Mouse (Mus musculus) neural tube, embryonic 13.5 days (tissue): Measurements from ENCODE around the gene Fam20a. TPM values are rescaled to one million over a fixed set of nuclear protein-coding genes. Genes with fewer than 3 reads are reported as not detected.

Experiments used
- ATAC-seq: fragments of 200-750 bp; cut with Nextera tagmentation; 2 replicates; pipeline ENCODE4 v1.8.0; 2017; ENCODE audit warnings: low read depth, mild to moderate bottlenecking, moderate TSS enrichment, moderate library complexity
- H3K27ac ChIP-seq: fragments of 300-500 bp; sonication (generic); replicated peaks from 2 replicates; pipeline ENCODE4 v1.5.1; 2015; ENCODE audit warnings: moderate library complexity, mild to moderate bottlenecking, inconsistent platforms
- H3K27me3 ChIP-seq: fragments of 300-500 bp; sonication (generic); 2 replicates; pipeline ENCODE4 v1.6.1; 2015; ENCODE audit warnings: mild to moderate bottlenecking, inconsistent platforms
- H3K36me3 ChIP-seq: fragments of 300-500 bp; sonication (generic); 2 replicates; pipeline ENCODE4 v1.6.1; 2015; ENCODE audit warnings: mild to moderate bottlenecking, inconsistent platforms
- H3K4me1 ChIP-seq: fragments of 300-500 bp; sonication (generic); replicated peaks from 2 replicates; pipeline ENCODE4 v1.6.1; 2015; ENCODE audit warnings: inconsistent platforms
- H3K4me2 ChIP-seq: fragments of 300-500 bp; sonication (generic); 2 replicates; pipeline ENCODE4 v1.6.1; 2015; ENCODE audit warnings: inconsistent platforms, mild to moderate bottlenecking, moderate library complexity
- H3K4me3 ChIP-seq: fragments of 300-500 bp; sonication (generic); 2 replicates; pipeline ENCODE4 v1.5.1; 2015; ENCODE audit warnings: mild to moderate bottlenecking, inconsistent platforms
- H3K9ac ChIP-seq: fragments of 300-500 bp; sonication (generic); 2 replicates; pipeline ENCODE4 v1.6.1; 2015; ENCODE audit warnings: moderate library complexity, mild to moderate bottlenecking, inconsistent platforms
- H3K9me3 ChIP-seq: fragments of 300-500 bp; sonication (generic); 2 replicates; pipeline ENCODE4 v1.6.1; 2016; ENCODE audit warnings: inconsistent platforms
- WGBS: fragments of 180-500 bp; shearing (Covaris S2); methylation state at CpG from one replicate; pipeline ENCODE4 v1.1.7; 2015; 5-methylcytosine and 5-hydroxymethylcytosine counted together
- polyA plus RNA-seq: library from polyadenylated mRNA; unstranded; fragments of >200 nt; fragmentation: Nextera tagmentation; extraction: Ambion mirVana; gene quantifications from 2 replicates; pipeline ENCODE4 v1.2.1, GENCODE M21; 2015

Gene Fam20a
- 3.0 and 3.7 TPM in 2 replicates for polyA plus RNA-seq

DNA sequence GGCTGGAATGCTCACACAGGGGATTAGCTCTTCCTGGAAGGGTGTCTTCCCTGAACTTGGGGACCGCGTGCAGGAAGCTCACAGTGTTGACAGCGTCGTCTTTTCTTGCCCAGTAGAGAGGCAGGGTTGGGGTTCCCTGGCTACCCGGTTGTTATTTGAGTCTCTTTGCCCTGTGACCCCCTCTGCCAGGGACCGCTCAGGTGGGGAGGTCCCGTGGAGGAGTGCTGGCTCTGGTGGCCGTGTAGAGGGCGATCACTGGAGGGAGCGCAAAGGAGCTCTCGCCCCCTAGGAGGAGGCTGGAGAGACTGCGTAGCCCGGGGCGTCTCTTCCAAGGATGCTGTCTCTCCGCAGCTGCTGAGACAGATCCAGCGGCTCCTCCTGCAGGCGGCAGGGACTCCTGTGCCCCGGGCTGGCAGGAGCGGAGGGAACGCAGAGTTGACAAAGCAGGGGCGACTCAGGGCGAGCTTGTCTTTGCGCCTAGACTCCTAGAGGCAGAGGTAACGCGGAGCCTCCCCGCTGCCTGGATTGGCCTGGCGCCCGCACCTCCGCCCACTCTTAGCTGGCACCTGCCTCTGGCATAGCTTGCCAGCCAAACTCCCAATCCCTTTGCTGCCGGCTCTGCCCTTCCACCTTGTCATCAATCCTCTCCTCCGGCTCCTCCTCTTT, at the start of gene Fam20a:
Fam20a (minus strand) TSS at position 499 of the 666 bp plus-strand sequence.
- peak within 1 kb of the TSS; percentile 91 for H3K4me2 ChIP-seq
- peaks cover 30% of the 10 kb centered on the region for H3K27me3 ChIP-seq
- peak; percentile 73 for ATAC-seq
- H3K36me3 ChIP-seq = no peaks in the 10 kb centered on the region
- H3K4me1 ChIP-seq = peaks cover 25% of the 10 kb centered on the region
- no peak within 1 kb of the TSS for H3K27ac ChIP-seq
- peak within 1 kb of the TSS; percentile 48 for H3K4me3 ChIP-seq
- 2% methylated on average over 31 of the region's 31 CpGs for WGBS
- H3K9me3 ChIP-seq = no peaks in the 10 kb centered on the region
- H3K9ac ChIP-seq = peak within 1 kb of the TSS; percentile 68

DNA sequence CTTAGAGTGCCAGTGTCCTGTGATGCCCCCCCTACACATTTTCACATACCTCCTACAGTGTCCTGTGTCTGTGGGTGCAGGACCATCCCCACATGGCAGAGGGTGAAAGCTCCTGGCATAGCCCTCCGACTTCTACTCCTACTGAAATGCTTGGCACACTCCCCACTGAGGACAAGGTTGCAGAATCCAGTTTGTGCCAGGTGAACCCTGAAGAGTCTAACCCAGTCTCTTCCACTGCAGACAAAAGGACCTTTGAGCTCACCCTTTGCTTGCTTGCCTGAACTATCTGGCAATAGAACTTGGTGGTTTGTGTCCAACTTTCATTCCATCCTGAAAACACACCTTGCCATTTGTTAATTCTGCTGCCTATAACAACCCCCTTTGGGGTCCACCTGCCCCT, 49.3 kb upstream of the Fam20a start:
- Histone ChIP-seq H3K4me2 (no peak overlapping the region), H3K27me3 (no peaks in the 10 kb centered on the region), H3K36me3 (no peaks in the 10 kb centered on the region), H3K4me3 (no peak overlapping the region), H3K9me3 (peaks cover 4% of the 10 kb centered on the region; the same call in 1 of the 2 replicates), H3K4me1 (no peaks in the 10 kb centered on the region), H3K9ac (no peak overlapping the region), H3K27ac (no peak overlapping the region)
- 84% methylated on average over 1 of the region's 1 CpGs for WGBS
- no peak for ATAC-seq

DNA sequence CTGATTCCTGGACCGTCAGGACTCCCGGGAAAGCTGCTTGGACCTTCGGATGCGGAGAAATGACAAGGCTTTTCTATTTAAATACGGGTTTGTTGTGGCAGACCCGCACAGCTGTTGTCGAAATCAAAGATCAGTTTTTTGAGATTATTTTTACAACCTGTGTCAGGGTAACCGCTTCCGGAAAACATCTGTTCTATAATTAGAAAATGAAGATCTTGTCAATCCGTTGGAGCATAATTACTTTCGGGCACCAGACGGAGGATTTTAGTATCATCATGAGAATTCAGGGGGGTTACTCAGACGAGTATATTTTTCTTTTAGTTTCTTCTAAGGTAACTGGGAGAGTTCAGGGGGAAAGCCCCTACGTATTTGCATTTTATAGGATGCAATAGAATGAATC, 48.1 kb upstream of the Fam20a start:
- 70% methylated on average over 14 of the region's 14 CpGs for WGBS
- Histone ChIP-seq H3K9ac (no peak overlapping the region), H3K27me3 (no peaks in the 10 kb centered on the region), H3K27ac (0 out of 2 replicates have a peak overlapping the region, but pooled peaks have one; percentile 28), H3K4me2 (no peak overlapping the region), H3K9me3 (peaks cover 4% of the 10 kb centered on the region; the same call in 1 of the 2 replicates), H3K36me3 (no peaks in the 10 kb centered on the region), H3K4me3 (no peak overlapping the region), H3K4me1 (no peaks in the 10 kb centered on the region)
- no peak for ATAC-seq

DNA sequence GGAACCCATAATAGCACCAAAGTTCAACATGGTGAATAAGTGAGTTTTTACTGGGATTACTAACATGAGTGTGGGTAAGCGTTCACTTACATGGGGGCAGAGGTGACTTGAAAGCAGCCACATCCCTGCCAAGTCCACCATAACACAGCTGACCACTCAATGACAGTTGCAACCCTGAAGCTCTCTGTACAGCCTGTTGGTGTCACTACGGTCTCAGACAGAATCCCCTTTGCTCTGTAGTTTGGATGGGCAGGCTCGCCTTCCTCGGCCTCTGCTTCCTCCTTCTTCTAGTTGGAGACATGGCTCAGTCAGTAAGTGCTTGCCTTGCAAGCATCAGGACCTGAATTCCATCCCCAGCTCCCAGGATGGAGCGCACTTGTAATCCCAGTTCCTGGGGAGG, 47.0 kb upstream of the Fam20a start:
- Histone ChIP-seq H3K4me2 (no peak overlapping the region), H3K4me3 (no peak overlapping the region), H3K9ac (no peak overlapping the region), H3K27ac (no peak overlapping the region), H3K27me3 (no peaks in the 10 kb centered on the region), H3K36me3 (no peaks in the 10 kb centered on the region), H3K9me3 (no peaks in the 10 kb centered on the region), H3K4me1 (no peaks in the 10 kb centered on the region)
- WGBS = 87% methylated on average over 5 of the region's 5 CpGs
- no peak for ATAC-seq

DNA sequence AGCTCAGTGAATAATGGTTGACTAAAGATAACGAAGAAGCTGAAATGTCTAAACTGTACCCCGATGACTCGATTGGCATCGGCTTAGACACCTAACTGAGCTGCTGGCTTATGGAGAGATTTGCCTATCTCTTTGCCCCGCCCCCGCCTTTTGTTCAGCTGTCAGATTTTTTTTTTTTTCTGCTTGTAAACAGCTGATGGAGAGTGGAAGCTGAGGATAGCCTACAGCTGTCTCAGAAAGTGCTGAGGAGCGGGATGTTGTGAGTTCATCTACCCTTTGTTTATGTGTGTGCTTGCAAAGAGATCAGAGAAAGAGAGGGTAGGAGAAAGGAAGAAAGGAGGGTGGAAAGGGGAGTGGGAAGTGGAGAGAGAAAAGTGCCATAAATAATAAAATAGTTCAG, 38.0 kb upstream of the Fam20a start:
- WGBS = 90% methylated on average over 7 of the region's 7 CpGs
- no peaks in the 10 kb centered on the region for H3K4me1 ChIP-seq
- no peaks in the 10 kb centered on the region for H3K9me3 ChIP-seq
- H3K27me3 ChIP-seq = no peaks in the 10 kb centered on the region
- H3K9ac ChIP-seq = no peak overlapping the region
- H3K4me3 ChIP-seq = no peak overlapping the region
- no peak for ATAC-seq
- H3K36me3 ChIP-seq = no peaks in the 10 kb centered on the region
- H3K27ac ChIP-seq = no peak overlapping the region
- H3K4me2 ChIP-seq = no peak overlapping the region

DNA sequence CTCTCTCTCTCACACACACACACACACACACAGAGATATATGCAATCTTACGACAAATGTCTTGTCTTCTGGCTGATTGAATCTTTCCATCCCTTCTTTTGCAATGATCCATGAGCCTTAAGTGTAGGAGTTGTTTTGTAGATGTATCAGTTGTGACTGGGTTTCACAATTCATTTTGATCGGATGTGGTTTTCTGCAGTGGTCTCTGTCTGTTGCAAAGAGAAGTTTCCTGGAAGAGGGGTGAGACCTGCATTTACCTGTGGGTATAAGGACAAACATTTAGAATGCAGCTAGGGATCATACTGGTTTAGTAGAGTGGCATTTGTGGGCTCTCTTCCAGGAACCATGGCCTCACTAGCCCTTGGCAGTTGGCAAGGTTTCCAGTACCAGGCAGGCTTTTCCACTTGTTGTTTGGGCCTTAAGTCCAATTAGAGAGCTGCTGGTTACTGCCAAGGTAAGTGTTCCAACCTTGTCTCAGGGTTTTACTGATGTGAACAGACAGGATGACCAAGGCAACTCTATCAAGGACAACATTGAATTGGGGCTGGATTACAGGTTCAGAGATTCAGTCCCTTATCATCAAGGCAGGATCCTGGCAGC, 36.6 kb upstream of the Fam20a start:
- no peak overlapping the region for H3K27ac ChIP-seq

DNA sequence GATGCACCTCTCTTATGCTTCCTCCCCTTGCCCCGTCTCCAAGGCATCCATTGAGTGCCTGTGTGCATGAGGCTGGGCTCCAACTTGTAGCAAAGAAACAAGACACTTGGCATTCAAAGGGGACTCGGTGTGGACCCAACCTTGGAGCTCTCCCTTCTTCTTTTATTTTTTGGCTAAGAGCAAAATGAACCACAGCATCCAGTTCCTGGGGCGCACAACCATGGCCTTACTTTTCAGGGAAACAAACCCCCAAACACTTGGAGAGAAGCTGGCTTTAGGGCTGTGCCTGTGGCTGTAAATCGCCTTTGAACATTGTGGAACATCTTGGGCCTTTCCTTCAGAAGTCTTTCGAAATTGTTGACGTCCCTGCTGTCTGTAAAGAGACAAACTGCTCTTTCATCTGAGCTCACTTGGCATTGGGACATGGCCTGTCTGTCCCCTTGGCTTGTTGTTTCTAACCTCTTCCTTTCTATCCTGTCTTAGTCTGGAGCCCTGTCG, 32.1 kb upstream of the Fam20a start:
- Histone ChIP-seq H3K27ac (no peak overlapping the region), H3K4me1 (peaks cover 18% of the 10 kb centered on the region), H3K27me3 (no peaks in the 10 kb centered on the region), H3K4me2 (no peak overlapping the region), H3K9ac (no peak overlapping the region), H3K4me3 (no peak overlapping the region), H3K36me3 (no peaks in the 10 kb centered on the region), H3K9me3 (no peaks in the 10 kb centered on the region)
- no peak for ATAC-seq
- WGBS = 65% methylated on average over 7 of the region's 7 CpGs

More for the DNA sequence above, 36.6 kb upstream of the Fam20a start:
- ATAC-seq = no peak
- Histone ChIP-seq H3K9me3 (no peaks in the 10 kb centered on the region), H3K4me3 (no peak overlapping the region), H3K27me3 (no peaks in the 10 kb centered on the region), H3K9ac (no peak overlapping the region), H3K4me1 (no peaks in the 10 kb centered on the region), H3K4me2 (no peak overlapping the region), H3K36me3 (no peaks in the 10 kb centered on the region)
- WGBS = 100% methylated on average over 2 of the region's 2 CpGs

DNA sequence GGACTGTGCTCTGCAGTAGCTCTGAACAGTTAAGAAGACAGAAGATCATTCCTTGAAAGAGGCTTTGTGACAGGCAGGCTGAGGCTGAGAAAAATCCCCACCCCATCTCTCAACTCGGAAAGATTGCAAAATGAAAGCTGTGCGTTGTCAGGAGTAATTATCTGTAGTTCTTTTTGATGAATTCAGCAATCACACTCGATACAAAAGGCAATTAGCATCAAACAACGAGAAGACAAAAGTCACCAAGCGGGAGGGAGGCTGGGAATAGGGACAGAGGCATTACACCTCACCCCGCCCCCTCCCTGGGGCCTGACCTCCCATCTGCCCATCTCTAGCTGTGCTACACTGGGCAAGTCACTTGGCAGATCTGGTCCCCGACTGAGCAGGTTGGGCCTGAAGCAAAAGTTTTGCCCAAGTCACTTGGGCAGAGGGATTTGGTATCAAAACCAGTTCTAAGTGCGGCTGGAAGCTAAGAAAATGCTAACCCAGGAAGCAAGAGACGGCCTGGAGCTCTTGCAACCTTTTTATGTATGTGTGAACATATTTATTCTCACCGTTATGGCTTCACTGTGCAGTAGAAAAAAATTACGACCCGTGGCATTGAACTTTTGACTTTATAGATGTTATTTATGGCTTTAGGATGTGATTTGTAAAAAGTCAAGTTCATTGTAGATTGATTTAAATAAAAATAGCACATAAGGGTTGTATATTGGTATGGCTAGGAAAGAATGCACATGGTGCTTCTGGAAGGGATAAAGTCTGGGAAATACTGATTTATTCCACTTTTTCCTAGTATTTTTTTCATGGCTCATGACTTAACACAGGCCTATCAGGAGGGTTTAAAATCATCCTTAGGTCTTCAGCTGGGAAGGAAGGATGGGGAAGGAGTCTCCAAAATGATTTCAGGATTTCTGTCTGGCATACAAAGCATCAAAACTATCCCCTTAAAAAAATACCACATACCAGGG, 29.8 kb upstream of the Fam20a start:
- no peaks in the 10 kb centered on the region for H3K36me3 ChIP-seq
- H3K27me3 ChIP-seq = no peaks in the 10 kb centered on the region
- WGBS = 18% methylated on average over 12 of the region's 12 CpGs
- ATAC-seq = no peak
- H3K9ac ChIP-seq = no peak overlapping the region
- no peak overlapping the region for H3K27ac ChIP-seq
- H3K4me1 ChIP-seq = peaks cover 18% of the 10 kb centered on the region
- H3K4me2 ChIP-seq = peak overlapping the region; percentile 11; the same call in 1 of the 2 replicates
- H3K9me3 ChIP-seq = no peaks in the 10 kb centered on the region
- H3K4me3 ChIP-seq = no peak overlapping the region

DNA sequence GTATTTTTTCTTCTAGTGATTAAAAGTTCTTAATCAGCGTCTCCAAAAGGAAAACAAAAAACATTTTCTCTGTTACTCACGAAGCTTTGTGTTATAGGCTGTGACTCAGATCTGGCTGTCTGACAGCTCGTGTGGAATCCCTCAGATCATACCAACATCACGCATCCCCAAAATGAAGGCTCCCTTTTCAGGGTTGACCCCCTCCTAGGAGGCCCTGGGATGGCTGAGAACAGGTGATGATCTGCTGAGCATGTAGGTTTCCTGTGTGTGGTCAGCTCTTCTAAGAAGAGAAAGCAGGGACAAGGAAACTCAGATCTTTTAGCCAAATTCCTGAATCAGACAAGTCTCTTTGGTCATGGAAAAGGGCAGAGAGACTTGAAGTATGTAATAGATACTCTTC, 23.1 kb upstream of the Fam20a start:
- 84% methylated on average over 4 of the region's 4 CpGs for WGBS
- Histone ChIP-seq H3K9me3 (no peaks in the 10 kb centered on the region), H3K4me2 (no peak overlapping the region), H3K4me1 (no peaks in the 10 kb centered on the region), H3K36me3 (no peaks in the 10 kb centered on the region), H3K27me3 (no peaks in the 10 kb centered on the region), H3K9ac (no peak overlapping the region), H3K4me3 (no peak overlapping the region), H3K27ac (no peak overlapping the region)
- no peak for ATAC-seq

DNA sequence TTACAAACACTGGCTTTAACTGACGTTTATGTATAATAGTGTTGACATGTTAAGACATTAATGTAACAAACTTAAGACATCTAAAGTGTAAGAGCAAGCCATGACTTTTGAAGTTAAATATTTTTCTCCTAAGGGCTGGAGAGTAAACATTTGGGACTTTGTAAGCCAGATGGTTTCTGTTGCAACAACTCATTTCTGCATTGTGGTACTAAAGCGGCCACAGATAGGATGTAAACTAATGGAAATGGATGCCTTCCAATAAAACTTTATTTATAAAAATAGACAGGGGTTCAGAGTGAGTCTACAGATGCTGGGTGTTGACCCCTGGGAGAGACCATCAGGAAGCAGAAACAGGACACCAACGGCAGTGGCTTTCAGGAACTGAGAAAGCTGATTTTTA, 15.9 kb upstream of the Fam20a start:
- Histone ChIP-seq H3K27me3 (no peaks in the 10 kb centered on the region), H3K27ac (no peak overlapping the region), H3K9me3 (no peaks in the 10 kb centered on the region), H3K4me1 (no peaks in the 10 kb centered on the region), H3K4me2 (no peak overlapping the region), H3K9ac (no peak overlapping the region), H3K4me3 (no peak overlapping the region), H3K36me3 (no peaks in the 10 kb centered on the region)
- WGBS = 84% methylated on average over 3 of the region's 3 CpGs
- ATAC-seq = no peak

DNA sequence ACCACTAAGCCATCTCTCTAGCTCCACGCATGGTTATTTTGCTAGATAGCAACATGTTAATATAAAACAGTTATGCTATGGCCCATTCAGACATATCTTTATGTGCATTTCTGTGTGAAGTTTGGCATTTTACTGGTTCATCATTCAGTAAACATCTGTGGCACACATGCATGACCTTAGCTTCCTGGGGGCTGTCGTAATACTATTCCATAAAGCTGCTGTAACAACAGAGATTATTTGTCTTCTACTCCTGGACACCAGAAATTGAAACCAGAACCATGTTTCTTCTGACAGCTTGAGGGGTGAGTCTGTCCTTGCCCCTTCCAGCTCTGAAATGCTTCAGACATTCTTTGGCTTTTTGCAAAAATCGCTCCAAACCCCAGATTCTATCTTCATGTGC, 14.3 kb upstream of the Fam20a start:
- H3K4me1 ChIP-seq = no peaks in the 10 kb centered on the region
- no peak overlapping the region for H3K4me3 ChIP-seq
- H3K36me3 ChIP-seq = no peaks in the 10 kb centered on the region
- no peak overlapping the region for H3K27ac ChIP-seq
- WGBS = 75% methylated on average over 3 of the region's 3 CpGs
- no peak for ATAC-seq
- no peaks in the 10 kb centered on the region for H3K9me3 ChIP-seq
- H3K27me3 ChIP-seq = no peaks in the 10 kb centered on the region
- H3K9ac ChIP-seq = no peak overlapping the region
- no peak overlapping the region for H3K4me2 ChIP-seq

DNA sequence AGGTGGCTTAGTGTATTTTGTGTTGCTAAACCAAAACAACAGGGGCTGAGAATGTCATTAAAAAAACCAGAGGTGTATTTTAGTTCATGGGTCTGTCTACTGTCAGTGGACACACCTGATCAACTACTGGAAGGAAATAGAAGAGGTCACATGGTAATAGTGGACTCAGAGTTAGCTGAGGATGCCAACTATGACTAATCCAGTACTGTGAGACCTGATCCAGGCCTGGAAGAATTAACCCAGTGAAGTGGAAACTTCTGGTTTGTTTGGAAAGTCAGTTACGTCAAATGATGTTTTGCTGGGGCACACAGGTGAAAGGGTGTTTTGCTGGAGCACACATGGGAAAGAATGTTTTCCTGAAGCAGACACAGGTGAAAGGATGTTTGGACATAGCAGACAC, 12.3 kb upstream of the Fam20a start:
- H3K27ac ChIP-seq = no peak overlapping the region
- WGBS = 89% methylated on average over 1 of the region's 1 CpGs
- H3K4me3 ChIP-seq = no peak overlapping the region
- no peaks in the 10 kb centered on the region for H3K27me3 ChIP-seq
- no peaks in the 10 kb centered on the region for H3K9me3 ChIP-seq
- no peak overlapping the region for H3K9ac ChIP-seq
- no peak overlapping the region for H3K4me2 ChIP-seq
- no peaks in the 10 kb centered on the region for H3K36me3 ChIP-seq
- H3K4me1 ChIP-seq = no peaks in the 10 kb centered on the region
- ATAC-seq = no peak
